Mouse (Mus musculus) layer of hippocampus, postnatal 14 days (tissue): ENCODE measurements at regions not wholly inside any gene's neighbourhood (a gene's known extent, or its start where the extent isn't known, plus 50 kb on each side); places are given as distances from the start of the nearest gene placed in this dataset.

Experiments used
- DNase-seq, 2 experiments: peaks; one replicate each; pipeline ENCODE4 v3.0.0; 2021 to 2022; ENCODE audit warnings: low spot score in 2 of 2, mixed read lengths in 1 of 2

- peak in 1 of 2 experiments; percentile 40 for DNase-seq
These were observed 78.8 kb downstream of the Zfp619 start for GRCm38 (mm10) chr7:39596403-39596802.

- DNase-seq, result no peak
These were observed 96.2 kb downstream of the Zfp619 start for GRCm38 (mm10) chr7:39613767-39614166.

- no peak for DNase-seq
These were observed 97.5 kb downstream of the Zfp619 start for GRCm38 (mm10) chr7:39615092-39615491.

- DNase-seq, result no peak
These were observed 104.2 kb downstream of the Zfp619 start for GRCm38 (mm10) chr7:39621796-39622195.

- peak in 1 of 2 experiments; percentile 21 for DNase-seq
These were observed 115.3 kb downstream of the Zfp619 start for GRCm38 (mm10) chr7:39632836-39633235.

- DNase-seq, result no peak
These were observed 124.8 kb downstream of the Zfp619 start for GRCm38 (mm10) chr7:39642333-39642732.

GRCm38 (mm10) chr7:39643323-39643722 lies 125.8 kb downstream of the Zfp619 start:
- no peak for DNase-seq

- no peak for DNase-seq
These were observed 133.0 kb downstream of the Zfp619 start for GRCm38 (mm10) chr7:39650483-39651102.

- DNase-seq, result no peak
These were observed 137.2 kb downstream of the Zfp619 start for GRCm38 (mm10) chr7:39654563-39655286.

GRCm38 (mm10) chr7:39655287-39655652 lies 137.7 kb downstream of the Zfp619 start:
- DNase-seq, result peak; percentile 45 to 54

- DNase-seq, result no peak
These were observed 138.3 kb downstream of the Zfp619 start for GRCm38 (mm10) chr7:39655709-39656397.

- no peak for DNase-seq
These were observed 142.0 kb downstream of the Zfp619 start for GRCm38 (mm10) chr7:39659597-39659996.

- no peak for DNase-seq
These were observed 157.7 kb downstream of the Zfp619 start for GRCm38 (mm10) chr7:39675124-39675846.

- DNase-seq, result no peak
These were observed 158.3 kb downstream of the Zfp619 start for GRCm38 (mm10) chr7:39675847-39676238.

GRCm38 (mm10) chr7:39680411-39680810 lies 162.8 kb downstream of the Zfp619 start:
- no peak for DNase-seq

- no peak for DNase-seq
These were observed 179.0 kb downstream of the Zfp619 start for GRCm38 (mm10) chr7:39696589-39696988.

- DNase-seq, result no peak
These were observed 183.9 kb downstream of the Zfp619 start for GRCm38 (mm10) chr7:39701506-39701905.

- DNase-seq, result no peak
These were observed 187.8 kb downstream of the Zfp619 start for GRCm38 (mm10) chr7:39705118-39706095.

- no peak for DNase-seq
These were observed 189.0 kb downstream of the Zfp619 start for GRCm38 (mm10) chr7:39706606-39707005.
